Mouse (Mus musculus): Measurements from ENCODE around the gene Tuba3b. TPM values are rescaled to one million over a fixed set of nuclear protein-coding genes. Genes with fewer than 3 reads are reported as not detected.

The Tuba3b gene
- polyA plus RNA-seq (2014; fragmentation: Nextera tagmentation; extraction: Ambion mirVana), result 0.26 and 0.50 TPM in 2 replicates

GRCm38 (mm10) chr6:145615666-145616210 is at the start of gene Tuba3b:
Gene Tuba3b (plus strand): TSS chr6:145615757.
- no peak within 1 kb of the TSS for H3K4me2 ChIP-seq (ENCODE audit: low read length)

DNA sequence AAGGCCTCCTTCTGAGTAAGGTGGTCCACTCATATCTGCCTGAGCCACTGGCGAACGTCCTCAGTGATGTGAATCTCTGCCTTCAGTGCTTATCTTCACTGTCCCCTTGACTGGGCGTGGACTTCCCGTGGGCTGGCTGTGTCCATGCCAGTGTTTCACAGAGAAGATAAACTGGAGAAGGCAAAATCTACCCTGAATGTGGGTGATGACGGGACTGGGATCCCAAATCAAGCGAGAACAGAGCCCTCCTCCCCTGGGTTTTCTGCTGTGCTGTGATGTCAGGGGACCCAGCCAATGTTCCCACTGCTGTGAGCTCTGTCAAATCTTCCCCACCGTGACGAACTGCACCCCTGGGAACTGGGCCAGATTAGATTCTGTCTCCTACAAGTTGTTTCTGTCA is 48.3 kb upstream of the Tuba3b start:
- WGBS, result 29% methylated on average over 8 of the region's 8 CpGs
- Histone ChIP-seq H3K9ac (ENCODE audit: low read length) (0 out of 2 replicates have a peak overlapping the region, but pooled peaks have one; percentile 21), H3K27me3 (ENCODE audit: control insufficient read depth, insufficient read depth, low read length) (no peaks in the 10 kb centered on the region), H3K4me3 (ENCODE audit: control insufficient read depth in 1 of 2, insufficient read depth in 1 of 2, low read depth in 1 of 2, low read length in 2 of 2) (no peak overlapping the region), H3K4me2 (ENCODE audit: low read length) (no peak overlapping the region), H3K27ac (replicated peaks in 1 of 2; ENCODE audit: control insufficient read depth in 1 of 2, insufficient read depth in 1 of 2, low read depth in 2 of 2, low read length in 2 of 2) (no peak overlapping the region), H3K4me1 (ENCODE audit: control insufficient read depth in 2 of 2, insufficient read depth in 2 of 2, low read length in 2 of 2) (peaks cover 8 to 10% of the 10 kb centered on the region in 2 experiments), H3K36me3 (ENCODE audit: control insufficient read depth, insufficient read depth, low read length) (no peaks in the 10 kb centered on the region), H3K9me3 (ENCODE audit: control insufficient read depth, low read length) (no peaks in the 10 kb centered on the region)
- no peak for ATAC-seq (ENCODE audit: insufficient number of reproducible peaks, insufficient read depth, low FRiP score, low read depth)

More at GRCm38 (mm10) chr6:145615666-145616210, at the start of gene Tuba3b:
- WGBS, result 96% methylated on average over 31 of the region's 31 CpGs
- H3K9me3 ChIP-seq (ENCODE audit: control insufficient read depth, low read length), result no peaks in the 10 kb centered on the region
- H3K36me3 ChIP-seq (ENCODE audit: control insufficient read depth, insufficient read depth, low read length), result no peaks in the 10 kb centered on the region
- H3K9ac ChIP-seq (ENCODE audit: low read length), result no peak within 1 kb of the TSS
- H3K4me3 ChIP-seq (ENCODE audit: control insufficient read depth in 1 of 2, insufficient read depth in 1 of 2, low read depth in 1 of 2, low read length in 2 of 2), result no peak within 1 kb of the TSS
- H3K27ac ChIP-seq (replicated peaks in 1 of 2; ENCODE audit: control insufficient read depth in 1 of 2, insufficient read depth in 1 of 2, low read depth in 2 of 2, low read length in 2 of 2), result no peak within 1 kb of the TSS
- H3K27me3 ChIP-seq (ENCODE audit: control insufficient read depth, insufficient read depth, low read length), result no peaks in the 10 kb centered on the region
- ATAC-seq (ENCODE audit: insufficient number of reproducible peaks, insufficient read depth, low FRiP score, low read depth), result no peak
- peaks cover 4 to 7% of the 10 kb centered on the region in 2 experiments; a peak in 2 of 4 replicates for H3K4me1 ChIP-seq (ENCODE audit: control insufficient read depth in 2 of 2, insufficient read depth in 2 of 2, low read length in 2 of 2)

GRCm38 (mm10) chr6:145567832-145568231 is 47.7 kb upstream of the Tuba3b start:
- Histone ChIP-seq H3K4me2 (ENCODE audit: low read length) (no peak overlapping the region), H3K27me3 (ENCODE audit: control insufficient read depth, insufficient read depth, low read length) (no peaks in the 10 kb centered on the region), H3K36me3 (ENCODE audit: control insufficient read depth, insufficient read depth, low read length) (no peaks in the 10 kb centered on the region), H3K9ac (ENCODE audit: low read length) (no peak overlapping the region), H3K9me3 (ENCODE audit: control insufficient read depth, low read length) (no peaks in the 10 kb centered on the region), H3K27ac (replicated peaks in 1 of 2; ENCODE audit: control insufficient read depth in 1 of 2, insufficient read depth in 1 of 2, low read depth in 2 of 2, low read length in 2 of 2) (no peak overlapping the region), H3K4me3 (ENCODE audit: control insufficient read depth in 1 of 2, insufficient read depth in 1 of 2, low read depth in 1 of 2, low read length in 2 of 2) (no peak overlapping the region), H3K4me1 (ENCODE audit: control insufficient read depth in 2 of 2, insufficient read depth in 2 of 2, low read length in 2 of 2) (peaks cover 8 to 10% of the 10 kb centered on the region in 2 experiments)
- 84% methylated on average over 3 of the region's 3 CpGs for WGBS
- no peak for ATAC-seq (ENCODE audit: insufficient number of reproducible peaks, insufficient read depth, low FRiP score, low read depth)

DNA sequence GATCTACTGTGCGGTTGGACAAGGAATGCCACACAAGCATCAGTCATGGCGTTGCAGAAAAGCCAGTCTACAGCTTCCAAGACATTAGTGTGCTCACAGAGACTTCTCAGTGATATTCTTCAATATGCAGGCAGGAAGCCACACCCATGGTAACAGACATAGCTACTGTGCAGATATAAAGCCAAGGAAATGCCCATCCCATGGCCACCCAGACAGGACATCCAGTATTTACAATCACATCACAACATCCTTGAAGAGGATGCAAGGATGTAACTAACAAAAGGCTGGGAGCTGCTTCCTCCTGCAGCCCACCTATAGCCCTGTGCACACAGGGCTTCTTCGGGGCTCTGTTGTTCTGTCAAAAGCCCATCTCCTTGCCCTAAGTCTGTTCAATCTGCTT is 46.9 kb upstream of the Tuba3b start:
- Histone ChIP-seq H3K27ac (replicated peaks in 1 of 2; ENCODE audit: control insufficient read depth in 1 of 2, insufficient read depth in 1 of 2, low read depth in 2 of 2, low read length in 2 of 2) (no peak overlapping the region), H3K4me3 (ENCODE audit: control insufficient read depth in 1 of 2, insufficient read depth in 1 of 2, low read depth in 1 of 2, low read length in 2 of 2) (no peak overlapping the region), H3K9ac (ENCODE audit: low read length) (no peak overlapping the region), H3K36me3 (ENCODE audit: control insufficient read depth, insufficient read depth, low read length) (no peaks in the 10 kb centered on the region), H3K27me3 (ENCODE audit: control insufficient read depth, insufficient read depth, low read length) (no peaks in the 10 kb centered on the region), H3K4me1 (ENCODE audit: control insufficient read depth in 2 of 2, insufficient read depth in 2 of 2, low read length in 2 of 2) (peaks cover 6 to 10% of the 10 kb centered on the region in 2 experiments), H3K4me2 (ENCODE audit: low read length) (no peak overlapping the region), H3K9me3 (ENCODE audit: control insufficient read depth, low read length) (no peaks in the 10 kb centered on the region)
- 83% methylated on average over 3 of the region's 3 CpGs for WGBS
- no peak for ATAC-seq (ENCODE audit: insufficient number of reproducible peaks, insufficient read depth, low FRiP score, low read depth)

- Histone ChIP-seq H3K4me1 (ENCODE audit: control insufficient read depth in 2 of 2, insufficient read depth in 2 of 2, low read length in 2 of 2) (peaks cover 3 to 5% of the 10 kb centered on the region in 2 experiments; a peak in 3 of 4 replicates), H3K27me3 (ENCODE audit: control insufficient read depth, insufficient read depth, low read length) (no peaks in the 10 kb centered on the region), H3K27ac (replicated peaks in 1 of 2; ENCODE audit: control insufficient read depth in 1 of 2, insufficient read depth in 1 of 2, low read depth in 2 of 2, low read length in 2 of 2) (no peak overlapping the region), H3K4me2 (ENCODE audit: low read length) (no peak overlapping the region), H3K9me3 (ENCODE audit: control insufficient read depth, low read length) (no peaks in the 10 kb centered on the region), H3K4me3 (ENCODE audit: control insufficient read depth in 1 of 2, insufficient read depth in 1 of 2, low read depth in 1 of 2, low read length in 2 of 2) (no peak overlapping the region), H3K36me3 (ENCODE audit: control insufficient read depth, insufficient read depth, low read length) (no peaks in the 10 kb centered on the region), H3K9ac (ENCODE audit: low read length) (no peak overlapping the region)
- no peak for ATAC-seq (ENCODE audit: insufficient number of reproducible peaks, insufficient read depth, low FRiP score, low read depth)
- WGBS, result 83% methylated on average over 6 of the region's 6 CpGs
Measured at GRCm38 (mm10) chr6:145573250-145574013, 42.1 kb upstream of the Tuba3b start.

DNA sequence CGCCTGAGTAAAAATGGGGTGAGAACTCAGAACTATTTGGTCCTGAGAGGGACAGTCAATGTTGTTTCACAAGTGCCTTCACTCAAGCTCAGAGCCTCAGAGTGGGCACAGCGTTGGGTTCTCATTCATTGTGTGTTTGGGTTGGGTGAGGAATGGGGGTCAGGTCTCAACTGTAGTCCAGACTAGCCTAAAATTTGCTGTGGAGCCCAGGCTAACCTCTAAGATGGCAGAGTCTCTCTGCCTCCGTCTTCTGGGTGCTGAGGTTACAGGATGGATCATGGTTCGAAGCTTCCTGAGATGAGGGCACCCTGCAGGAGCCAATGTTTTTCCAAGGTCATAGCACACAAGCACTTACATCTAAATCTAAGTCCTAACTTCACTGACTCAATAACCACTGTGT is 38.8 kb upstream of the Tuba3b start:
- 95% methylated on average over 4 of the region's 4 CpGs for WGBS
- ATAC-seq (ENCODE audit: insufficient number of reproducible peaks, insufficient read depth, low FRiP score, low read depth), result no peak
- Histone ChIP-seq H3K9me3 (ENCODE audit: control insufficient read depth, low read length) (no peaks in the 10 kb centered on the region), H3K4me1 (ENCODE audit: control insufficient read depth in 2 of 2, insufficient read depth in 2 of 2, low read length in 2 of 2) (peaks cover 9 to 14% of the 10 kb centered on the region in 2 experiments), H3K4me2 (ENCODE audit: low read length) (no peak overlapping the region), H3K9ac (ENCODE audit: low read length) (no peak overlapping the region), H3K4me3 (ENCODE audit: control insufficient read depth in 1 of 2, insufficient read depth in 1 of 2, low read depth in 1 of 2, low read length in 2 of 2) (no peak overlapping the region), H3K27ac (replicated peaks in 1 of 2; ENCODE audit: control insufficient read depth in 1 of 2, insufficient read depth in 1 of 2, low read depth in 2 of 2, low read length in 2 of 2) (no peak overlapping the region), H3K36me3 (ENCODE audit: control insufficient read depth, insufficient read depth, low read length) (no peaks in the 10 kb centered on the region), H3K27me3 (ENCODE audit: control insufficient read depth, insufficient read depth, low read length) (no peaks in the 10 kb centered on the region)

- Histone ChIP-seq H3K4me1 (ENCODE audit: control insufficient read depth in 2 of 2, insufficient read depth in 2 of 2, low read length in 2 of 2) (peaks cover 15 to 21% of the 10 kb centered on the region in 2 experiments), H3K9me3 (ENCODE audit: control insufficient read depth, low read length) (no peaks in the 10 kb centered on the region), H3K9ac (ENCODE audit: low read length) (0 out of 2 replicates have a peak overlapping the region, but pooled peaks have one; percentile 34), H3K4me3 (ENCODE audit: control insufficient read depth in 1 of 2, insufficient read depth in 1 of 2, low read depth in 1 of 2, low read length in 2 of 2) (no peak overlapping the region), H3K27ac (replicated peaks in 1 of 2; ENCODE audit: control insufficient read depth in 1 of 2, insufficient read depth in 1 of 2, low read depth in 2 of 2, low read length in 2 of 2) (no peak overlapping the region), H3K36me3 (ENCODE audit: control insufficient read depth, insufficient read depth, low read length) (no peaks in the 10 kb centered on the region), H3K4me2 (ENCODE audit: low read length) (no peak overlapping the region), H3K27me3 (ENCODE audit: control insufficient read depth, insufficient read depth, low read length) (no peaks in the 10 kb centered on the region)
- no peak for ATAC-seq (ENCODE audit: insufficient number of reproducible peaks, insufficient read depth, low FRiP score, low read depth)
- 41% methylated on average over 10 of the region's 10 CpGs for WGBS
Measured at GRCm38 (mm10) chr6:145578457-145579185, 36.9 kb upstream of the Tuba3b start.
